Mouse (Mus musculus): ENCODE data around the gene Sinhcaf. TPM values are rescaled to one million over a fixed set of nuclear protein-coding genes. Genes with fewer than 3 reads are reported as not detected.

The Sinhcaf gene
- polyA plus RNA-seq, 1 experiment = 4.4 TPM

DNA sequence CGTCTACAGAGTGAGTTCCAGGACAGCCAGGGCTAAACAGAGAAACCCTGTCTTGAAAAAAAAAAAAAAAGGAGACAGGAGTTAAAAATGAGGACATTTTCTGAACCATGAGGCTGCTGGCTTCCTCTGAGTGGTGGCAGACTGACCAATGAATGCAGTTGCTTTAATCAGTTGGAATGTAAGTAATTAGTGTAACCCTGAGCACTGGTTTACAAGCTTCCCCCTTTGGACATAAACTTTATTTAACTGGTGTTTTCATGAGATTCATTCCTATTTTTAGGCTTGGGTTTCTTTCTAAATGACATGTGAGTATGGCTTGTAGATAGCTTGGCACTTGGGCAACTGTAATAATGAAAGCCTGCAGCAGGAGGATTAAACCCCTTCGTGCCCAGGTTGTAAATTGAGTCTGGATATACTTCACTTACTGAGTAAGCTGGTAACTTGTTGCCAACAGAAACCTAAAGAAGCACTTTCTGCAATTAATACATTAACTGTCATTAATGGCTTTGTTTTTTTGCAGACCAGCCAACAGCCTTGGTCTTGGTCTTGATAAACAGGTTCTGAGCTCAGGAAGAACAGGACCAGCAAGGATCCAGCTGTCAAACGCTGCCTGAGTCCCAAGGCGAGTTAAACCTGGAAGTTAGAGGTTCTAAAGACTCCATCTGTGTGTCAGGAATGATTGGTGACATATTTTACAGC is 13.4 kb upstream of the Sinhcaf start:
- DNase-seq = no peak
- TF ChIP-seq POLR2A (IDR thresholded peaks at IDR 0.05; ENCODE audit: low read depth, low read length) (no peak), CTCF (conservative IDR thresholded peaks at IDR 0.05; ENCODE audit: insufficient read depth, insufficient read length, low read depth, low read length) (no peak)
- no peak overlapping the region for H3K27ac ChIP-seq (ENCODE audit: insufficient read depth, low read depth, low read length)
- H3K27me3 ChIP-seq (replicated peaks; ENCODE audit: control insufficient read depth, insufficient read depth, low read length) = no peaks in the 10 kb centered on the region
- H3K4me3 ChIP-seq (ENCODE audit: insufficient read depth, low read depth, low read length) = no peak overlapping the region
- H3K36me3 ChIP-seq (ENCODE audit: control insufficient read depth, insufficient read depth, low read length) = no peaks in the 10 kb centered on the region
- no peaks in the 10 kb centered on the region for H3K4me1 ChIP-seq (ENCODE audit: control insufficient read depth, insufficient read depth, low read length)
- WGBS = 59% methylated on average over 4 of the region's 4 CpGs

DNA sequence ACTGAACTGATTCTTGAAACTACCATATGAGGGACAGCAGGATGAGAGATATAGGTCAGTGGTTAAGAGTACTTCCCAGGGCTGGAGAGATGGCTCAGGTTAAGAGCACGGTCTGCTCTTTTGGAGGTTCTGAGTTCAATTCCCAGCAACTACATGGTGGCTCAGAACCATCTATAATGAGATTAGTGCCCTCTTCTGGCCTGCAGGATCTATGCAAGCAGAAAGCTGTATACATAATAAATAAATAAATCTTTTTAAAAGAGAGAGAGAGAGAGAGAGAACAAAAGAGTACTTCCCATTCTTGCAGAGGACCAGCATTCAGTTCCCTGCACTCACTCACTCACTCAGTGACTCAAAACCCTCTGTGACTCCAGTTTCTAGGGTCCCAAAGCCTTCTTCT is 12.4 kb upstream of the Sinhcaf start:
- TF ChIP-seq CTCF (conservative IDR thresholded peaks at IDR 0.05; ENCODE audit: insufficient read depth, insufficient read length, low read depth, low read length) (no peak), POLR2A (IDR thresholded peaks at IDR 0.05; ENCODE audit: low read depth, low read length) (no peak)
- no peak for DNase-seq
- Histone ChIP-seq H3K36me3 (ENCODE audit: control insufficient read depth, insufficient read depth, low read length) (no peaks in the 10 kb centered on the region), H3K27me3 (replicated peaks; ENCODE audit: control insufficient read depth, insufficient read depth, low read length) (no peaks in the 10 kb centered on the region), H3K4me3 (ENCODE audit: insufficient read depth, low read depth, low read length) (no peak overlapping the region), H3K27ac (ENCODE audit: insufficient read depth, low read depth, low read length) (no peak overlapping the region), H3K4me1 (ENCODE audit: control insufficient read depth, insufficient read depth, low read length) (no peaks in the 10 kb centered on the region)
- 87% methylated on average over 1 of the region's 1 CpGs for WGBS

DNA sequence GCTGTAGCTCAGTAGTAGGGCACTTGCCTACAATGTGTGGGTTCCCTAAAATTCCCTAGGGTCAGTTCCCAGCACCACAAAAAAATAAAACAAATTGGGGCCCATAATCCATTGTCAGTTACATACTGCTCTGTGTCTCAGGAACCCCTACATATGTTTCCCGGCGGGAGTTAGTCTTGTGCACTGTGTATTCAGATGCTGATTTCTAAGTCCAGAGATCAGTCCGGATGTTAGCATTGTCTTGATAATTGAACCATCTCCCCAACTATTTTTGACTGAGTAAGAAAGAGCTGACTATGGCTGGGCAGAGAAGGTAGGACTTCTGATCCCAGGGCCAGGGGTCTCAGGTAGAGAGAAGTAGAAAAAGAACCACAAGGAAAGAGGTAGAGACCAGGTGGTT is 10.8 kb upstream of the Sinhcaf start:
- H3K4me1 ChIP-seq (ENCODE audit: control insufficient read depth, insufficient read depth, low read length) = no peaks in the 10 kb centered on the region
- no peak overlapping the region for H3K4me3 ChIP-seq (ENCODE audit: insufficient read depth, low read depth, low read length)
- H3K27ac ChIP-seq (ENCODE audit: insufficient read depth, low read depth, low read length) = no peak overlapping the region
- TF ChIP-seq POLR2A (IDR thresholded peaks at IDR 0.05; ENCODE audit: low read depth, low read length) (no peak), CTCF (conservative IDR thresholded peaks at IDR 0.05; ENCODE audit: insufficient read depth, insufficient read length, low read depth, low read length) (no peak)
- WGBS = 87% methylated on average over 3 of the region's 3 CpGs
- no peak for DNase-seq
- no peaks in the 10 kb centered on the region for H3K36me3 ChIP-seq (ENCODE audit: control insufficient read depth, insufficient read depth, low read length)
- H3K27me3 ChIP-seq (replicated peaks; ENCODE audit: control insufficient read depth, insufficient read depth, low read length) = no peaks in the 10 kb centered on the region

DNA sequence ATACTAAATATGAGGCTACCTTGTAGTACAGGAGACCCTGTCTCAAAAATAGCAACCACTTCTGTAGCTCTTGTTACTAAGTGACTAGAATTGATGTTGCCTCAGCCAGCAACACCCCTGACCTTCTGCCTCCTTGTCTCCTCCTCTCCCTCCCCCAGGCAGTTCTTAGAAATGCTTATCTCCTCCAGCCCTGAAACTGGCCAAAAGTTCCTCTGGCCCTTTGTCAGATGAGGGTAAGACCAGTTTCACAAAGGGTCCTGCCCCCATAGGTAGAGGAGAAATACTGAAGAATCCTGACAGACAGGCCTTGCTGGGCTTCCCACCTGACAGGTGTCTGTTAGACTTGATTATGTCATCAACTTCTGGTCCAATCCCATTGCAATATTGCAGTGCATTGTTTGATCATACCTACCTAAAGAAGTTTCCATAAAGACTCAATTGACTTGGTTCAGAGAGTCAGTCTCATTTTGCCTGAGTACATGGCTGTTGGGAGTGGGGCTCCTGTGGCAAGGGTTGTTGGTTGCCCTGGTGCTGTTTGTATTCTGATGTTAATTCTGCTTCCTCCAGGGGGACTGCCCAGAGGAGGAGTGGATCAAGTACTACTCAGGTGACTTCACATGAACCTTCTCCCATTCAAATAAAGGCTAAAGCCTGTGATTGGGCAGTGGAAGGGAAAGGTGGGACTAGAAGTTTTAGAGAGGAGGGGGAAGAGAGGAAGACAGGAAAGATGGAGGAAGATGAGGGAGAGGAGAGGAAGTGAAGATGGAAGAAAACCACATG is 9.6 kb upstream of the Sinhcaf start:
- Histone ChIP-seq H3K27me3 (replicated peaks; ENCODE audit: control insufficient read depth, insufficient read depth, low read length) (no peaks in the 10 kb centered on the region), H3K36me3 (ENCODE audit: control insufficient read depth, insufficient read depth, low read length) (no peaks in the 10 kb centered on the region), H3K4me3 (ENCODE audit: insufficient read depth, low read depth, low read length) (no peak overlapping the region), H3K4me1 (ENCODE audit: control insufficient read depth, insufficient read depth, low read length) (no peaks in the 10 kb centered on the region), H3K27ac (ENCODE audit: insufficient read depth, low read depth, low read length) (no peak overlapping the region)
- TF ChIP-seq POLR2A (IDR thresholded peaks at IDR 0.05; ENCODE audit: low read depth, low read length) = no peak
- TF ChIP-seq CTCF (conservative IDR thresholded peaks at IDR 0.05; ENCODE audit: insufficient read depth, insufficient read length, low read depth, low read length) = no peak
- DNase-seq = no peak

DNA sequence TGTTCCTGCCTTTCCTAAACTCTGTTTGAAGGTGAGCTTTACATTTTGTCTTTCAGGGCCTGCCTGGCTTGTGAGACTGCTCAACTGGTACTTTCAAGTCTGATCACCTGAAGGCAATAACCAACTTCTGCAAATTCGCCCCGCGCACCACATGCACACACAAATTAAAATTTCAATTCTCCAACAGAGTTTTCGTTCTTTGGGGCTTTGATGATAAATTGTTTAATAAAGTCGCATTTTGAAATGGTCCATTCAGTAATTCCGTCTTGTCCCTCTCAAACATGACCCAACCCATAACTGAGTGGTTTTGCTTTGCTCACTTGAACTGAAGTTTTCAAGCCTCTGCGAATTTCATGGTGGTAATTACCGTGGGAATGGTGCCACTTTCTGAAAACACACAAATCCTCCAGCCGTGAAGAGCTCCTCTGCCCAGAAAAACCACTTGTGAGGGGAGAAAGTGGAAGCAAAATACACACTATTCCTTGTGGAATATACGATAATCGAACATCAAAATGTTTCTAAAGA is 676 bp upstream of the Sinhcaf start:
- peak; percentile 31 for DNase-seq
- peak overlapping the region; percentile 88 for H3K4me3 ChIP-seq (ENCODE audit: insufficient read depth, low read depth, low read length)
- WGBS = 15% methylated on average over 11 of the region's 11 CpGs
- peaks cover 3% of the 10 kb centered on the region for H3K4me1 ChIP-seq (ENCODE audit: control insufficient read depth, insufficient read depth, low read length)
- H3K27ac ChIP-seq (ENCODE audit: insufficient read depth, low read depth, low read length) = peak overlapping the region; percentile 62
- TF ChIP-seq CTCF (conservative IDR thresholded peaks at IDR 0.05; ENCODE audit: insufficient read depth, insufficient read length, low read depth, low read length) (no peak), POLR2A (IDR thresholded peaks at IDR 0.05; ENCODE audit: low read depth, low read length) (no peak)
- no peaks in the 10 kb centered on the region for H3K27me3 ChIP-seq (replicated peaks; ENCODE audit: control insufficient read depth, insufficient read depth, low read length)
- no peaks in the 10 kb centered on the region for H3K36me3 ChIP-seq (ENCODE audit: control insufficient read depth, insufficient read depth, low read length)

DNA sequence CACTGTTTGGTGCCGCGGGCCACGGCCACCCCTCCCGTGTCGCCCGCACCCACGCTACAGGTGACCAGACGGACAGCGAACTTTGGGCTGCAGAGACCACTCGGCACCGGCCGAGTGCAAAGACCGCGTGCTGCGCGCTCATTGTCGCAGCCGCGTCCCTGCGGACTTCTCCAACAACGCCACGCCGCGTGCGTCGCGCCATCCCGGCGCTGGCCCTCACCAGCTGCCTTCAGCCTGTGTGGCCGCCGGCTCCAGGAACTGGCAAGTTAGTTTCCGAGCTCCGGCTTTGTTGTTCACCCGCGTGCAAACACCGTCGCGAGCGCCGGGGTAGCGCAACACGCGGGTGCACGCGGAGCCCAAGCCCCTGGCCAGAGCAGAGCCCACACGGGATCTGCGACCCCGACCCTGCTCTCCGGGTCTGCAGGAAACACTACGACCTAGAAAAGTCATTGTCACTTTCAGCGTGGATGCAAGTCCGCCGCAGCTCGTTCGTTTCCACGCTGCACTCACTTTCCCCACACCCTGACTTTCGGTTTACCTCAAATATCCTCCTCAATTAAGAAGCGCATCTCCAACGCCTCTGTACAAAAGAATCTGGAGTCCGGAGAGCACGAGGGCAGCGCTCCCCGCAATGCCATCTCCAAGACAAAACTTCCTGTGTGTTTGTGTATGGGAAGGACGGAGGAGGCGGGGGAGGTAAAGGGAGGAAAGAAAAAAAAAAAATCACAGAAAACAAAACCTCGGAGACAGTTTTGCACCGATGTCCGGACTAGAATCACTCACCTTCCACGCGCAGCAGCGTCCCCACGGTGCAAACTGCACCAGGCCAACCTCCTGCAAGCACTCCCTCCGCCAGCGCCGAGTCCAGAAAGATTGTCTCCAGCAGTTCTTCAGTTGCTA is 508 bp downstream of the Sinhcaf start:
- TF ChIP-seq CTCF (conservative IDR thresholded peaks at IDR 0.05; ENCODE audit: insufficient read depth, insufficient read length, low read depth, low read length) (no peak), POLR2A (IDR thresholded peaks at IDR 0.05; ENCODE audit: low read depth, low read length) (no peak)
- under 1% methylated on average over 75 of the region's 75 CpGs for WGBS
- peak overlapping the region; percentile 88 for H3K4me3 ChIP-seq (ENCODE audit: insufficient read depth, low read depth, low read length)
- H3K36me3 ChIP-seq (ENCODE audit: control insufficient read depth, insufficient read depth, low read length) = no peaks in the 10 kb centered on the region
- peaks cover 8% of the 10 kb centered on the region for H3K4me1 ChIP-seq (ENCODE audit: control insufficient read depth, insufficient read depth, low read length)
- peak; percentile 51 for DNase-seq
- H3K27me3 ChIP-seq (replicated peaks; ENCODE audit: control insufficient read depth, insufficient read depth, low read length) = no peaks in the 10 kb centered on the region
- peak overlapping the region; percentile 84; the same call in 1 of the 2 replicates for H3K27ac ChIP-seq (ENCODE audit: insufficient read depth, low read depth, low read length)

Measured in kidney, adult 2 months (tissue).